Mouse (Mus musculus) megakaryocyte, embryonic 14.5 days (primary cell): ENCODE results near the gene Gm20388. TPM values are rescaled to one million over a fixed set of nuclear protein-coding genes. Genes with fewer than 3 reads are reported as not detected.

Source experiments
- H3K27me3 ChIP-seq: replicated peaks from 2 replicates; pipeline ENCODE3; 2012; ENCODE audit warnings: inconsistent platforms
- H3K36me3 ChIP-seq: replicated peaks from 2 replicates; pipeline ENCODE3; 2012; ENCODE audit warnings: low read length, inconsistent platforms, mixed read lengths
- H3K4me1 ChIP-seq: 2 replicates; pipeline ENCODE4 v1.6.1; 2012; ENCODE audit warnings: inconsistent platforms
- H3K4me3 ChIP-seq: replicated peaks from 2 replicates; pipeline ENCODE3; 2012; ENCODE audit warnings: moderate library complexity, mild to moderate bottlenecking, inconsistent platforms
- H3K9me3 ChIP-seq: 2 replicates; pipeline ENCODE4 v1.6.1; 2012; ENCODE audit warnings: inconsistent platforms
- FLI1 ChIP-seq: IDR thresholded peaks from 2 replicates; pipeline ENCODE4 v1.6.1; 2012; ENCODE audit warnings: low read length, inconsistent platforms, mixed read lengths
- GATA1 ChIP-seq: IDR thresholded peaks from 3 replicates; pipeline ENCODE4 v1.6.1; 2012; ENCODE audit warnings: mixed read lengths, low read length, inconsistent platforms, borderline replicate concordance
- polyA plus RNA-seq: library from polyadenylated mRNA; stranded (reverse); fragments of >175 nt; gene quantifications from 2 replicates; pipeline ENCODE4 v1.2.3, GENCODE M21; 2012; ENCODE audit warnings: low replicate concordance; ENCODE audit not compliant: insufficient read depth

The Gm20388 gene
- polyA plus RNA-seq, 1 experiment = 111 TPM

DNA sequence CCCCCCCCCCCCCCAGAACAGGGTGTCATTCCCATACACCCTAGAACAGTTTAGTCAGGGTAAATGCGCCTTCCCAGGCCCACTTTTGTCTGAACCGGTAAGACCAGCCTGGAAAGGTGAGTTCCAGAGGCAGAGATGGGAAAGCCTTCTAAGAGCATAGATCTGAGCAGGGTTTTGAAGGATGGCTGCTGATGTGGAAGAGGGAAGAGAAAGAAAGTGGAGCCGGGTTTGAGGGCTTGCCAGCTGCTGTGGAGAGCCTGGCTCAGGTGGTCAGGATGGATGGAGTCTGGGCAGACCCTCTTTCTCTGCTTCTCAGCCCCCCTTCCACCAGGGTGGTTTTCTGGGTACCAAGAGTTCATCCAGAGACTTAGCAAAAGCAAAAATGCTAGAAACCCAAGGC lies 622.7 kb downstream of the Gm20388 start:
- Histone ChIP-seq H3K9me3 (no peaks in the 10 kb centered on the region), H3K4me1 (peaks cover 75% of the 10 kb centered on the region), H3K27me3 (no peaks in the 10 kb centered on the region), H3K4me3 (peak overlapping the region; percentile 99), H3K36me3 (peaks cover 52% of the 10 kb centered on the region)
- no peak for TF ChIP-seq GATA1
- no peak for TF ChIP-seq FLI1

- Histone ChIP-seq H3K9me3 (no peaks in the 10 kb centered on the region), H3K4me1 (peaks cover 73% of the 10 kb centered on the region), H3K4me3 (peak overlapping the region; percentile 99), H3K36me3 (peaks cover 46% of the 10 kb centered on the region), H3K27me3 (no peaks in the 10 kb centered on the region)
- TF ChIP-seq GATA1 (no peak), FLI1 (no peak)
Measured at GRCm38 (mm10) chr8:120534080-120534479, 623.4 kb downstream of the Gm20388 start.

GRCm38 (mm10) chr8:120534504-120535368 lies 624.1 kb downstream of the Gm20388 start:
- no peaks in the 10 kb centered on the region for H3K27me3 ChIP-seq
- H3K9me3 ChIP-seq = no peaks in the 10 kb centered on the region
- no peak for TF ChIP-seq FLI1
- TF ChIP-seq GATA1 = no peak
- H3K36me3 ChIP-seq = peaks cover 46% of the 10 kb centered on the region
- peak overlapping the region; percentile 99 for H3K4me3 ChIP-seq
- H3K4me1 ChIP-seq = peaks cover 73% of the 10 kb centered on the region

GRCm38 (mm10) chr8:120535452-120536305 lies 625.0 kb downstream of the Gm20388 start:
- Histone ChIP-seq H3K27me3 (no peaks in the 10 kb centered on the region), H3K9me3 (no peaks in the 10 kb centered on the region), H3K36me3 (peaks cover 47% of the 10 kb centered on the region), H3K4me3 (peak overlapping the region; percentile 99), H3K4me1 (peaks cover 73% of the 10 kb centered on the region)
- TF ChIP-seq GATA1 (no peak), FLI1 (no peak)

GRCm38 (mm10) chr8:120536306-120537206 lies 625.9 kb downstream of the Gm20388 start:
- no peaks in the 10 kb centered on the region for H3K9me3 ChIP-seq
- no peaks in the 10 kb centered on the region for H3K27me3 ChIP-seq
- no peak for TF ChIP-seq FLI1
- no peak for TF ChIP-seq GATA1
- peaks cover 47% of the 10 kb centered on the region for H3K36me3 ChIP-seq
- H3K4me3 ChIP-seq = peak overlapping the region; percentile 99
- peaks cover 72% of the 10 kb centered on the region for H3K4me1 ChIP-seq

GRCm38 (mm10) chr8:120537207-120537817 lies 626.7 kb downstream of the Gm20388 start:
- Histone ChIP-seq H3K9me3 (no peaks in the 10 kb centered on the region), H3K4me3 (peak overlapping the region; percentile 99), H3K36me3 (peaks cover 51% of the 10 kb centered on the region), H3K27me3 (no peaks in the 10 kb centered on the region), H3K4me1 (peaks cover 72% of the 10 kb centered on the region)
- TF ChIP-seq GATA1 (no peak), FLI1 (no peak)

DNA sequence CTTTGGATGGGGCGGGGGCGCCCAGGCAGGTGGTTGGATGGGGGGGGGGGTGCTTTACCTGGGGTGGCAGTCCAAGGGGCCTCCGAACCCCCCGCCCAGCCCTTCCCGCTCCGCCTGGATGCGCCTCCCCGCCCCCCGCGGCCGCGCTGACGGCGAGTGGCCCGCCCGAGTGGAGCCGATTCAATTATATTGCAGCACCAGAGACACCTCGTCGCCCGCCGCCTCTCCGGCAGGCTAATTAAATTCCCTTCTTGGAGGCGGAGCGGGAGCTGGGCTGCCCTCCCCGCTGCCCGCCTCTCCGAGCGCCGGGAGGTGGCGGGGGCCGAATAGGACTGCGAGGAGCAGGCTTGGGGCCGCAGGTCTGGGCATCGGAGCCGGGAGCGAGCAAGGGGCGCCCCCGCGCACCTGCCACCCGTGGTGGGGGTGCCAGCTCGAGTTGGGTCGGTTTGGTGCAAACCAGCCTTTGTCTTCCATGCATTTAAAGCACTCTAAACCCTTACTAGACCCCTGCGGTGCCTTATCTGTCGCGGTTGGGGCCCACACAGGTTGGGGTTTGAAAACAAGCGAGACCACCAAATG lies 627.3 kb downstream of the Gm20388 start:
- Histone ChIP-seq H3K36me3 (peaks cover 54% of the 10 kb centered on the region), H3K4me3 (peak overlapping the region; percentile 99), H3K27me3 (no peaks in the 10 kb centered on the region), H3K4me1 (peaks cover 72% of the 10 kb centered on the region), H3K9me3 (no peaks in the 10 kb centered on the region)
- TF ChIP-seq FLI1 = no peak
- no peak for TF ChIP-seq GATA1

- peak overlapping the region; percentile 99 for H3K4me3 ChIP-seq
- H3K27me3 ChIP-seq = no peaks in the 10 kb centered on the region
- peaks cover 53% of the 10 kb centered on the region for H3K36me3 ChIP-seq
- H3K4me1 ChIP-seq = peaks cover 72% of the 10 kb centered on the region
- TF ChIP-seq FLI1 (no peak), GATA1 (no peak)
- no peaks in the 10 kb centered on the region for H3K9me3 ChIP-seq
Measured at GRCm38 (mm10) chr8:120538397-120539240, 628.0 kb downstream of the Gm20388 start.
